Mouse (Mus musculus): ENCODE measurements around the gene Gtpbp2. TPM values are rescaled to one million over a fixed set of nuclear protein-coding genes. Genes with fewer than 3 reads are reported as not detected.

Gene Gtpbp2
- polyA plus RNA-seq, 1 experiment = 14.4 TPM

DNA sequence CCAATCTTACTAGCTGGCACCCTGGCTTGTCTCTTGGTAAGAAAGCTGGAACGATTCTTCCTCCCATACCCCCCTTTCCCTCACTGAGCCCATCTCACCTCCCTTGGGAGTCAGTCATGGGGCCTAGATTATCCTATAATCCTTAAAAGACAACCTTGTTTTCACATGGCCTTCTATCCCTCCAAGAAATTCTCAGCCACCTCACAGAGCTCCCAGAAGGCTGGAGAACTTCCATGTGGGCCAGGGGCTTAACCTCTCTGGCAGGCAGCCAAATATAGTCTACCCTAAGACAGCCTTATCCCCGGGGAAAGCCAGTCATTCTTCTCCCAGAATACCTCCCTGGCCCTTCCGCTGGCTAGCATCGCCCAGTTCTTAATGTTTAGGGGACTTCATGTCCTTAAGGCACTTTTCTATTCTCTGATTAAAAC is 42.4 kb upstream of the Gtpbp2 start:
- H3K27me3 ChIP-seq (ENCODE audit: control insufficient read depth, insufficient read depth, insufficient read length) = no peaks in the 10 kb centered on the region
- peaks cover 54% of the 10 kb centered on the region for H3K79me2 ChIP-seq (ENCODE audit: control insufficient read depth, insufficient read depth)
- no peak for TF ChIP-seq MAX (IDR thresholded peaks at IDR 0.05)
- TF ChIP-seq USF1 (IDR thresholded peaks at IDR 0.05; ENCODE audit: low read depth) = no peak
- TF ChIP-seq CTCF (IDR thresholded peaks at IDR 0.05; ENCODE audit: control insufficient read depth, insufficient read depth, insufficient read length) = no peak
- no peak for TF ChIP-seq MYOG (IDR thresholded peaks at IDR 0.05; ENCODE audit: control insufficient read depth, extremely low read depth, insufficient read length)
- no peak for TF ChIP-seq MYOD1 (IDR thresholded peaks at IDR 0.05; ENCODE audit: control insufficient read depth, insufficient read length, low read depth)
- no peak for TF ChIP-seq FOSL1 (IDR thresholded peaks at IDR 0.05; ENCODE audit: insufficient read depth, low read length, poor library complexity, severe bottlenecking)
- TF ChIP-seq CEBPB (IDR thresholded peaks at IDR 0.05; ENCODE audit: low read depth) = no peak
- no peak overlapping the region for H3ac ChIP-seq (ENCODE audit: control insufficient read depth, insufficient read length, low read depth)
- peaks cover 39% of the 10 kb centered on the region for H3K36me3 ChIP-seq (ENCODE audit: control insufficient read depth, insufficient read depth)
- peaks cover 14% of the 10 kb centered on the region for H3K79me3 ChIP-seq (ENCODE audit: low read depth)
- no peak overlapping the region for H3K4me3 ChIP-seq (ENCODE audit: insufficient read depth, poor library complexity, severe bottlenecking)

DNA sequence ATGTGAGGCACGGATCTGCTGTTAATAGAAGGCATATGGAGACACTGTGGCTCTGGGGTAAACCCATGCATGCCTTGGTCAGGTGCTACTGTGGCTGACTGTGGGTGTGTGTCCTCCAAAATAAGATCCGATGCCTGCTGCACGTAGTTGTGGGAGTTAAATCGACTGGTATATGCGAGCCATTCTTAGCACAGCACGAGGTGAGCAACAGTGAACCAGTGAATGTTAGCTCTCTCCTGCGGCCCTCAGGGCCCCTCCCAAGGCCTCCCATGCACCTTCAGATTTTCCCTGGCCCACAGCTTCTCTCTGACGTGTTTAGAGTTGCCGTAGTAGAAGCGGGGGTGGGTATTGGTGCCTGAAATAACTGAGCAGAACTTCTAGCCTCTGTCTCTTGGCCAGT is 41.2 kb upstream of the Gtpbp2 start:
- no peak for TF ChIP-seq CTCF (IDR thresholded peaks at IDR 0.05; ENCODE audit: control insufficient read depth, insufficient read depth, insufficient read length)
- no peaks in the 10 kb centered on the region for H3K27me3 ChIP-seq (ENCODE audit: control insufficient read depth, insufficient read depth, insufficient read length)
- peaks cover 44% of the 10 kb centered on the region for H3K36me3 ChIP-seq (ENCODE audit: control insufficient read depth, insufficient read depth)
- H3K79me2 ChIP-seq (ENCODE audit: control insufficient read depth, insufficient read depth) = peaks cover 42% of the 10 kb centered on the region
- no peak overlapping the region for H3K4me3 ChIP-seq (ENCODE audit: insufficient read depth, poor library complexity, severe bottlenecking)
- H3ac ChIP-seq (ENCODE audit: control insufficient read depth, insufficient read length, low read depth) = no peak overlapping the region
- peaks cover 9% of the 10 kb centered on the region for H3K79me3 ChIP-seq (ENCODE audit: low read depth)

DNA sequence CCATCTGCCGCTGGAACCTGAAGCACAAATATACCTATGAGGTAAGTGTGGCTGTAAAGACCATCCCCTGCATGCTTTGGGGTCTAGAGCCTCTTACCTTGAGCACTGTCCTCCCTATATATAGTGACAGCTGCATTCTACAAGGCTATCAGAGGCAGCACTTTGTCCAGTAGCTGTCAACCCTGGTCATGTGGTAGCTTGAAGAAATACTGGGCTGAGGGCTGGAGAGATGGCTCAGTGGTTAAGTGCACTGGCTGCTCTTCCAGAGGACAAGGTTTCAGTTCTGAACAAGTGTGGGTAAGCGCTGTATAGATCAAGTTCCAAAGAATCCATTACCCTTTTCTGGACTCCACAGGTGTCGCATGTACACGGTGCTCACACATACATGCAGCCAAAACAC is 38.0 kb upstream of the Gtpbp2 start:
- H3K4me3 ChIP-seq (ENCODE audit: insufficient read depth, poor library complexity, severe bottlenecking) = no peak overlapping the region
- no peaks in the 10 kb centered on the region for H3K27me3 ChIP-seq (ENCODE audit: control insufficient read depth, insufficient read depth, insufficient read length)
- peaks cover 1% of the 10 kb centered on the region for H3K79me3 ChIP-seq (ENCODE audit: low read depth)
- peaks cover 61% of the 10 kb centered on the region for H3K36me3 ChIP-seq (ENCODE audit: control insufficient read depth, insufficient read depth)
- H3ac ChIP-seq (ENCODE audit: control insufficient read depth, insufficient read length, low read depth) = no peak overlapping the region
- TF ChIP-seq MAX (IDR thresholded peaks at IDR 0.05) = no peak
- no peak for TF ChIP-seq FOSL1 (IDR thresholded peaks at IDR 0.05; ENCODE audit: insufficient read depth, low read length, poor library complexity, severe bottlenecking)
- TF ChIP-seq USF1 (IDR thresholded peaks at IDR 0.05; ENCODE audit: low read depth) = no peak
- TF ChIP-seq CTCF (IDR thresholded peaks at IDR 0.05; ENCODE audit: control insufficient read depth, insufficient read depth, insufficient read length) = no peak
- peaks cover 13% of the 10 kb centered on the region for H3K79me2 ChIP-seq (ENCODE audit: control insufficient read depth, insufficient read depth)

DNA sequence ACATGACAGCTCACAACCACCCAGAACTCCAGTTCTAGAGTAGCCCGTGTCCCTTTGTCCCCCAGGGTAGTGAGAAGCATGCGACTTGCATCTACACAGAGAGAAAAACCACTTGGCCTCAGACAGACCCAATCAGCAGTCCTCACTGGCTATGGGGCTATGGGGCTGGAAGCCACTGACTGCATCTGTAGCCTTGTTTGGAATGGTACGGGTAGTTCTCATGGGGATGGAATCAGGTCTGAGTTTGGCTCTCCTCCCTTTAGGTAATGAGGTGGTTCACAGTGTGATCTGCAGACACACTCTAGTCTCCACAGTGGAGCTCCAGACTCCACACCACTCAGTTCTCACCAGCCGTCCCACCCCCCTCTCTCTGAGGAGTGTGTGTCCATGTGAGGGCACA is 37.5 kb upstream of the Gtpbp2 start:
- TF ChIP-seq MYOD1 (IDR thresholded peaks at IDR 0.05; ENCODE audit: control insufficient read depth, insufficient read length, low read depth) (no peak), FOSL1 (IDR thresholded peaks at IDR 0.05; ENCODE audit: insufficient read depth, low read length, poor library complexity, severe bottlenecking) (no peak), MYOG (IDR thresholded peaks at IDR 0.05; ENCODE audit: control insufficient read depth, extremely low read depth, insufficient read length) (no peak), CEBPB (IDR thresholded peaks at IDR 0.05; ENCODE audit: low read depth) (no peak), MAX (IDR thresholded peaks at IDR 0.05) (no peak), CTCF (IDR thresholded peaks at IDR 0.05; ENCODE audit: control insufficient read depth, insufficient read depth, insufficient read length) (no peak), USF1 (IDR thresholded peaks at IDR 0.05; ENCODE audit: low read depth) (no peak)
- Histone ChIP-seq H3K27me3 (ENCODE audit: control insufficient read depth, insufficient read depth, insufficient read length) (no peaks in the 10 kb centered on the region), H3K79me3 (ENCODE audit: low read depth) (peaks cover 1% of the 10 kb centered on the region), H3K4me3 (ENCODE audit: insufficient read depth, poor library complexity, severe bottlenecking) (no peak overlapping the region), H3K79me2 (ENCODE audit: control insufficient read depth, insufficient read depth) (peaks cover 13% of the 10 kb centered on the region), H3ac (ENCODE audit: control insufficient read depth, insufficient read length, low read depth) (no peak overlapping the region), H3K36me3 (ENCODE audit: control insufficient read depth, insufficient read depth) (peaks cover 61% of the 10 kb centered on the region)

DNA sequence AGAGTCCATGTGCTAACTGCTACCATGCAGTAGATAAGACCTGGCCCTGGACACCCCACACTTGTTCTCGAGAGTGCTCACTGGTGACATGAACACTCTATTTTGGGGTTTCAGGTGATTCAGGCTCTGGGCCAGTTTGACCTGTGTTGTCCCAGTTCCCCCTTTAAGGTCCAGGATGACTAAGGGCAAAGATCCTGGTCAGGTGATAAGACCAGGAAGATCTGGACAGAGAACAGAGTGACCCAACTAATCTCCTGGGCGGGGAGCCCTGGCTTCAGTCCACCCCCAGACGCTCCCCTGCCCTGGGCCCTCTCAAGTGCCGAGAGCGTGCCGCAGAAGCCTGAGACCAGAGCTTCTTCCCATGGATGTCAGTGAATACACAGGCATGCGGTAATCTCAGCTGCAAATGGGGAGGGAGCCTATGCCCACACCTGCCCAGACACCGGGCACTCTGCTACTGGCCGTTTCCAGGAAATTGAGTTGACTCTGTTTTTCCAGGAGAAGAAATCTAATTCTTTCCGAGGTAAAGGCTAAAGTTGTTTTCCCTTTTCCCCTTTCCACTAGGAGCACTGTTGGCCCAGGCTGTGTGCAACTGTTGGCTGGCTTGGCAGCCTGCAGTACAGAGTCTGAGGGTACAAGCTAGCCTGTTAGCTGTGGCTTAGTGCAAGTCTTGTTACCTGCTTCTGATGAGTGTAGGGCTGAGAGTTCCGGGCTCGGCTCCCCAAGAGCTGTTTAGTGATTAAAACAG is 36.7 kb upstream of the Gtpbp2 start:
- Histone ChIP-seq H3K79me3 (ENCODE audit: low read depth) (peaks cover 1% of the 10 kb centered on the region), H3K36me3 (ENCODE audit: control insufficient read depth, insufficient read depth) (peaks cover 60% of the 10 kb centered on the region), H3K27me3 (ENCODE audit: control insufficient read depth, insufficient read depth, insufficient read length) (no peaks in the 10 kb centered on the region), H3K79me2 (ENCODE audit: control insufficient read depth, insufficient read depth) (peaks cover 13% of the 10 kb centered on the region), H3K4me3 (ENCODE audit: insufficient read depth, poor library complexity, severe bottlenecking) (no peak overlapping the region), H3ac (ENCODE audit: control insufficient read depth, insufficient read length, low read depth) (no peak overlapping the region)
- no peak for TF ChIP-seq CTCF (IDR thresholded peaks at IDR 0.05; ENCODE audit: control insufficient read depth, insufficient read depth, insufficient read length)
- no peak for TF ChIP-seq MAX (IDR thresholded peaks at IDR 0.05)
- no peak for TF ChIP-seq MYOD1 (IDR thresholded peaks at IDR 0.05; ENCODE audit: control insufficient read depth, insufficient read length, low read depth)
- no peak for TF ChIP-seq MYOG (IDR thresholded peaks at IDR 0.05; ENCODE audit: control insufficient read depth, extremely low read depth, insufficient read length)
- no peak for TF ChIP-seq CEBPB (IDR thresholded peaks at IDR 0.05; ENCODE audit: low read depth)
- TF ChIP-seq FOSL1 (IDR thresholded peaks at IDR 0.05; ENCODE audit: insufficient read depth, low read length, poor library complexity, severe bottlenecking) = no peak
- no peak for TF ChIP-seq USF1 (IDR thresholded peaks at IDR 0.05; ENCODE audit: low read depth)

DNA sequence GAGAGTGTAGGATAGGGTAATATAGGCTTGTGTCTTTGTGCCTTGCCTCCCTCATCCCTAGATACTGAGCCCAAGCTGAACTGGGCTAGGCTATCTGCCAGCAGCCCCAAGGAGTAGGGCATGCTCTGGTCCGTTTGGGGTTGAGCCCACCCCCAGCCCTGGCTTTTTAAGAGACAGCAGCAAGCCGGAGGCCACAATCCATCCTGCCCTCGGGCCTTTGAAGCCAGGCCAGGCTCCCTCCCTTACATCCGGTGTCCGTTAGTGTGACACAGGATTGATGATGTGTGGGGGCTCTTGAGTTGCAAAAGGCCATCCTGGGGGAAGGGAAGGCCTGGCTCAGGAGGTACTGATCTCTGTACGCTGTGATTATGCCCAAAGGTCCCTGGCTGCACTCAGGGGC is 34.2 kb upstream of the Gtpbp2 start:
- Histone ChIP-seq H3ac (ENCODE audit: control insufficient read depth, insufficient read length, low read depth) (no peak overlapping the region), H3K79me3 (ENCODE audit: low read depth) (no peaks in the 10 kb centered on the region), H3K36me3 (ENCODE audit: control insufficient read depth, insufficient read depth) (peaks cover 56% of the 10 kb centered on the region), H3K79me2 (ENCODE audit: control insufficient read depth, insufficient read depth) (no peaks in the 10 kb centered on the region), H3K27me3 (ENCODE audit: control insufficient read depth, insufficient read depth, insufficient read length) (no peaks in the 10 kb centered on the region), H3K4me3 (ENCODE audit: insufficient read depth, poor library complexity, severe bottlenecking) (no peak overlapping the region)
- no peak for TF ChIP-seq MYOD1 (IDR thresholded peaks at IDR 0.05; ENCODE audit: control insufficient read depth, insufficient read length, low read depth)
- no peak for TF ChIP-seq MYOG (IDR thresholded peaks at IDR 0.05; ENCODE audit: control insufficient read depth, extremely low read depth, insufficient read length)
- no peak for TF ChIP-seq CEBPB (IDR thresholded peaks at IDR 0.05; ENCODE audit: low read depth)
- TF ChIP-seq FOSL1 (IDR thresholded peaks at IDR 0.05; ENCODE audit: insufficient read depth, low read length, poor library complexity, severe bottlenecking) = no peak
- TF ChIP-seq MAX (IDR thresholded peaks at IDR 0.05) = no peak
- TF ChIP-seq USF1 (IDR thresholded peaks at IDR 0.05; ENCODE audit: low read depth) = no peak
- no peak for TF ChIP-seq CTCF (IDR thresholded peaks at IDR 0.05; ENCODE audit: control insufficient read depth, insufficient read depth, insufficient read length)

Measured in C2C12 (cell line).